Mouse (Mus musculus): ENCODE results near the gene Ssrp1.

DNA sequence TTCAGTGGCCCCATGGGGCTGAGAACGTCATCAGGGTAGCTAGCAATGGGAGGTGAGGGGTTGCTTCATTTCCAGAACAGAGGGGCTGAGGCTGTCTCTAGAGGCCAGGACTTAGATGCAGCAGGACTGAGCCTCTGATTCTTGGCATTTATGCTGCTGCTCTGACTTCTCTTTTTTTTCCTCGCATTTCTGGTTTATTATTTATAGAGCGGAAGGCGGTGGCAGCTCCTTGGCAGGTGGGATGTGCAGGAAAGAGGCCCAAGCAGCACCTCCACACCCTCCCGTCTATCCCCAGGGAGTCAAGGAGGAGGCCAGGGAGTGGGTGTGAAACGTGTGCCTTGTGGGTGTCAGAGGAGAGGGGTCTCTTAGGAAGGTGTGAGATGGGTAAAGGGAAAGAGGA, 6.0 kb upstream of the Ssrp1 start:
- TF ChIP-seq POLR2A (IDR thresholded peaks at IDR 0.05; ENCODE audit: control insufficient read depth, low read depth, low read length) (no peak), CTCF (IDR thresholded peaks at IDR 0.05; ENCODE audit: control insufficient read depth, insufficient read depth, insufficient replicate concordance, low read depth, low read length) (no peak)
